8 mouse cellular contexts compared by ENCODE assay signal in genomic region chr13:17803331-17804057, GRCm38 (mm10). TPM values are rescaled to one million over a fixed set of nuclear protein-coding genes. Genes with fewer than 3 reads are reported as not detected.
A peak's percentile ranks its signal among the peaks of the same experiment; 100 is the strongest.
DNase-seq lines count a peak whose midpoint lies in the region; ATAC-seq and TF ChIP-seq lines count a peak whose summit lies in the region.

No protein-coding gene starts in this region.

- peak overlapping the region; percentile 86 for H3K4me2 ChIP-seq in embryonic facial prominence, embryonic 14.5 days (ENCODE audit: low read depth, low read length)
- peak overlapping the region; percentile 82 for H3K4me2 ChIP-seq in kidney, embryonic 14.5 days (replicated peaks; ENCODE audit: low read depth, low read length)
- peak overlapping the region; percentile 75 for H3K4me2 ChIP-seq in limb, embryonic 15.5 days
- peak overlapping the region; percentile 94 for H3K4me2 ChIP-seq in midbrain, postnatal 0 days (ENCODE audit: low read depth, low read length, poor library complexity, severe bottlenecking)

- peaks cover 14% of the 10 kb centered on the region; the same call in 1 of the 2 replicates for H3K4me1 ChIP-seq in embryonic facial prominence, embryonic 14.5 days (ENCODE audit: control insufficient read depth, insufficient read depth, low read length)
- 0 out of 2 replicates have a peak, but pooled peaks cover 8% of the 10 kb centered on the region for H3K4me1 ChIP-seq in kidney, embryonic 14.5 days (ENCODE audit: control insufficient read depth, insufficient read depth, low read length)
- H3K4me1 ChIP-seq in limb, embryonic 15.5 days = 0 out of 2 replicates have a peak, but pooled peaks cover 4% of the 10 kb centered on the region
- H3K4me1 ChIP-seq in midbrain, postnatal 0 days (ENCODE audit: insufficient read depth, low read length) = peaks cover 9% of the 10 kb centered on the region; the same call in 1 of the 2 replicates

- H3K9me3 ChIP-seq in embryonic facial prominence, embryonic 14.5 days (ENCODE audit: control insufficient read depth, low read length) = no peaks in the 10 kb centered on the region
- H3K9me3 ChIP-seq in kidney, embryonic 14.5 days (ENCODE audit: control insufficient read depth, low read length) = no peaks in the 10 kb centered on the region
- no peaks in the 10 kb centered on the region for H3K9me3 ChIP-seq in limb, embryonic 15.5 days
- H3K9me3 ChIP-seq in midbrain, postnatal 0 days (ENCODE audit: low read length) = no peaks in the 10 kb centered on the region

- peak overlapping the region; percentile 98 for H3K4me3 ChIP-seq in embryonic facial prominence, embryonic 14.5 days (ENCODE audit: low read depth, low read length)
- H3K4me3 ChIP-seq in kidney, embryonic 14.5 days (ENCODE audit: low read length) = peak overlapping the region; percentile 77
- H3K4me3 ChIP-seq in limb, embryonic 15.5 days = peak overlapping the region; percentile 98
- peak overlapping the region; percentile 100 for H3K4me3 ChIP-seq in midbrain, postnatal 0 days (ENCODE audit: low read depth, low read length)

- 0% methylated on average over 31 of the region's 85 CpGs for WGBS in embryonic facial prominence, embryonic 14.5 days
- under 1% methylated on average over 80 of the region's 85 CpGs for WGBS in kidney, embryonic 14.5 days
- under 1% methylated on average over 68 of the region's 85 CpGs for WGBS in limb, embryonic 15.5 days
- under 1% methylated on average over 75 of the region's 85 CpGs for WGBS in midbrain, postnatal 0 days

- no peaks in the 10 kb centered on the region for H3K27me3 ChIP-seq in embryonic facial prominence, embryonic 14.5 days (replicated peaks; ENCODE audit: control insufficient read depth, insufficient read depth, low read length)
- no peaks in the 10 kb centered on the region for H3K27me3 ChIP-seq in kidney, embryonic 14.5 days (ENCODE audit: control insufficient read depth, insufficient read depth, low read length)
- no peaks in the 10 kb centered on the region for H3K27me3 ChIP-seq in limb, embryonic 15.5 days
- H3K27me3 ChIP-seq in midbrain, postnatal 0 days (ENCODE audit: insufficient read depth, low read length) = no peaks in the 10 kb centered on the region

- peak overlapping the region; percentile 97 for H3K27ac ChIP-seq in embryonic facial prominence, embryonic 14.5 days (replicated peaks; ENCODE audit: low read depth, low read length)
- H3K27ac ChIP-seq in kidney, embryonic 14.5 days (ENCODE audit: low read depth, low read length) = peak overlapping the region; percentile 97
- peak overlapping the region; percentile 98 for H3K27ac ChIP-seq in limb, embryonic 15.5 days
- peak overlapping the region; percentile 97 for H3K27ac ChIP-seq in midbrain, postnatal 0 days (ENCODE audit: low read depth, low read length)

- TF ChIP-seq CTCF in midbrain, postnatal 0 days (IDR thresholded peaks at IDR 0.05) = peak; percentile 61

- DNase-seq in 3T3-L1 (ENCODE audit: low read depth, low spot score) = peak; percentile 64
- DNase-seq in adrenal gland, postnatal 4 days (ENCODE audit: low spot score in 2 of 2) = peak; percentile 44 to 55
- peak; percentile 87 for DNase-seq in embryonic facial prominence, embryonic 14.5 days (ENCODE audit: low spot score)
- DNase-seq in heart, adult 9 months (ENCODE audit: low spot score in 2 of 2) = peak; percentile 68
- peak; percentile 76 for DNase-seq in midbrain, postnatal 0 days (ENCODE audit: low spot score)
- peak; percentile 84 to 86 for DNase-seq in spleen, postnatal 10 days (ENCODE audit: low spot score in 2 of 2)

- ATAC-seq in embryonic facial prominence, embryonic 14.5 days (ENCODE audit: low read depth) = peak; percentile 39
- ATAC-seq in kidney, embryonic 14.5 days (ENCODE audit: low FRiP score, low TSS enrichment) = peak; percentile 37
- ATAC-seq in limb, embryonic 15.5 days (ENCODE audit: insufficient number of reproducible peaks, low FRiP score, low TSS enrichment, low read depth) = 0 out of 2 replicates have a peak, but pooled peaks have one; percentile 28
- ATAC-seq in midbrain, postnatal 0 days (ENCODE audit: low FRiP score) = peak; percentile 2; the same call in 1 of the 2 replicates

- H3K9ac ChIP-seq in embryonic facial prominence, embryonic 14.5 days (ENCODE audit: low read depth, low read length) = peak overlapping the region; percentile 93
- peak overlapping the region; percentile 97 for H3K9ac ChIP-seq in kidney, embryonic 14.5 days (ENCODE audit: low read depth, low read length)
- peak overlapping the region; percentile 95 for H3K9ac ChIP-seq in limb, embryonic 15.5 days
- H3K9ac ChIP-seq in midbrain, postnatal 0 days (replicated peaks; ENCODE audit: low read length, poor library complexity, severe bottlenecking) = peak overlapping the region; percentile 94

- H3K36me3 ChIP-seq in embryonic facial prominence, embryonic 14.5 days (ENCODE audit: control insufficient read depth, insufficient read depth, low read length) = peaks cover 9% of the 10 kb centered on the region; the same call in 1 of the 2 replicates
- H3K36me3 ChIP-seq in kidney, embryonic 14.5 days (ENCODE audit: control insufficient read depth, insufficient read depth, low read length) = 0 out of 2 replicates have a peak, but pooled peaks cover 4% of the 10 kb centered on the region
- H3K36me3 ChIP-seq in limb, embryonic 15.5 days = no peaks in the 10 kb centered on the region
- H3K36me3 ChIP-seq in midbrain, postnatal 0 days (ENCODE audit: insufficient read depth, low read length) = no peaks in the 10 kb centered on the region

RNA-seq across cellular contexts. Expression of gene Cdk13, which starts 1.4 kb away (rescaled TPM):
- total RNA-seq in adrenal gland, postnatal 4 days (2021) = 10 to 100 TPM; 62.6 to 68.6 TPM
- 18.7 and 20.3 TPM in 2 replicates for polyA plus RNA-seq in embryonic facial prominence, embryonic 14.5 days (2014; fragmentation: Nextera tagmentation; extraction: Ambion mirVana)
- 26.3 and 27.9 TPM in 2 replicates for polyA plus RNA-seq in kidney, embryonic 14.5 days (2014; fragmentation: Nextera tagmentation; extraction: Ambion mirVana)
- 14.1 and 18.3 TPM in 2 replicates for polyA plus RNA-seq in limb, embryonic 15.5 days (2015; fragmentation: Nextera tagmentation; extraction: Ambion mirVana)
- 101 and 113 TPM in 2 replicates for total RNA-seq in midbrain, postnatal 0 days (2014; rRNA removed)
- polyA plus RNA-seq in midbrain, postnatal 0 days (2015; fragmentation: Nextera tagmentation; extraction: Ambion mirVana) = 6.9 and 10.9 TPM in 2 replicates

Comparison
In these comparisons a context has a peak if more than half of its experiments do, and no peak if none do; other contexts are left out.
1. Peak in every context shown above with its lines: DNase-seq, ATAC-seq, H3K4me3 ChIP-seq and H3K27ac ChIP-seq.